Mouse (Mus musculus): ENCODE measurements at regions not wholly inside any gene's neighbourhood (a gene's known extent, or its start where the extent isn't known, plus 50 kb on each side); places are given as distances from the start of the nearest gene placed in this dataset.
A peak's percentile ranks its signal among the peaks of the same experiment; 100 is the strongest.

DNA sequence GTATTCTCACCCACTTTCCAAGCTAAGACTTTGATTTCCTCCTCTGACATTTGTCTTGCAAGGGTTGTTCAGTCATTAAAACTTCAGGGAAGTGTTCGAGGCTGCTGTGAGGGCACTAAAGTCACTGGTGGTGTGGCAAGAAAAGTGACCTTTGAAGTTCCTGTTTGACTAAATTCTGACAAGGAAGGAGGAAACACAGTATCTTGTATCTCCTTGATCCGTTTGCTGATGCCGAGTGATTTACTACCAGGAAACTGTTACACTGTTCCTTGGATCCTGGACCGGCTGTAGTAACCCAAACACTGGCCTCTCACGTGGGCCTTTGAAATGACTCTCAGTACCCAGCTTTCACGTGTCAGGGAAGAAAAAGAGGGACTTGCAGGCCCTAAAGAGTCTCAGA lies 53.5 kb upstream of the Ralgapa2 start:
- no peak for DNase-seq

DNA sequence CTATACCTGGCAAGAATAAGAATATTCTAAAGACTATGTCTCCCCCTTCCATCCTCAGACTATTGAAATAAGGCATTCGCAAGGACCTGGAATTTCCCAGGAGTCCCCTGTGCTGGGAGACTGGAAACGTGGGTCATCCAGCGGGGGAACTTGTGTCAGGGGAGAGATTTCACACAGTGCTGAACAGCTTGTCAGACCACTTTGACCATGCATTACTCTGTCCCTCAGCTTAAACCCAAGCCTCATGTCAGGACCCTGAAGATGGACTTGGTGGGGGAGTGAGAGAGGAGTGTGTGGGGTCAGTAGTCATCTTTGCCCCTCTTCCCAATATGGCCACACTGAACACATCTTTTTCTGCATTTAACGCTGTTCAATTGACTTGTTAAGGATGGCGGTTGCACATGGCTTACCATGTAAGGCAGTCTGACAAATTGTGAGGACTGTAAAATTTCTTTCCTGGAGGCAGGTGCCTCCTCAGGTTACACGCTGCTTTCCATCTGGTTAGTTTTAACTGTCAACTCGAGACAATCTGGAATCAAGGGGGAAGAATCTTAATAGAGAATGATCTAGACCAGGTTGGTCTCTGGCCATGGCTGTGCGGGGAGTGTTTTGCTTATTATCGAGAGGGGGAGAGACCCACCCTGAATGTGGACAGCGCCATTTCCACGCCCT lies 56.2 kb upstream of the Ralgapa2 start:
- no peak for DNase-seq

DNA sequence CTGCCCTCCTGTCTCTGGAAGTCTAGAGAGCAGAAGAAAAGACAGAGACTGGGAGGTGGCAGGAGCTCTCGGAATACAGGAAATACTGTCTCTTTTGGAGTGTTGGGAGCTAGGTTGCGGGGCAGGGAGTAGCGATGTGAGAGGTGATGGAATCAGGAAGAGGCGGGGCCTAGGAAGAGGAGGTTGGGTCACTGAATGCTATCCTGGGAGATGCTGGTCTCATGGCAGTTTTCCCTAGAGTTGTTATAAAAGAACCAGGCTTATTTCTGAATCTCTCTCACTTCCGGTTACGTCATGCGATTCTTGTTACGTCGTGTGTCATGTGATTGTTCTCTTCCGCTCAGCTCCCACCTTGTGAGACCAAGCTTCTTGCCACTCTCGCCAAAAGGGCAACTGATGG lies 58.9 kb upstream of the Ralgapa2 start:
- no peak for DNase-seq

- peak; percentile 65 for DNase-seq
Observed at GRCm38 (mm10) chr2:146571857-146572256, 59.7 kb upstream of the Ralgapa2 start.

DNA sequence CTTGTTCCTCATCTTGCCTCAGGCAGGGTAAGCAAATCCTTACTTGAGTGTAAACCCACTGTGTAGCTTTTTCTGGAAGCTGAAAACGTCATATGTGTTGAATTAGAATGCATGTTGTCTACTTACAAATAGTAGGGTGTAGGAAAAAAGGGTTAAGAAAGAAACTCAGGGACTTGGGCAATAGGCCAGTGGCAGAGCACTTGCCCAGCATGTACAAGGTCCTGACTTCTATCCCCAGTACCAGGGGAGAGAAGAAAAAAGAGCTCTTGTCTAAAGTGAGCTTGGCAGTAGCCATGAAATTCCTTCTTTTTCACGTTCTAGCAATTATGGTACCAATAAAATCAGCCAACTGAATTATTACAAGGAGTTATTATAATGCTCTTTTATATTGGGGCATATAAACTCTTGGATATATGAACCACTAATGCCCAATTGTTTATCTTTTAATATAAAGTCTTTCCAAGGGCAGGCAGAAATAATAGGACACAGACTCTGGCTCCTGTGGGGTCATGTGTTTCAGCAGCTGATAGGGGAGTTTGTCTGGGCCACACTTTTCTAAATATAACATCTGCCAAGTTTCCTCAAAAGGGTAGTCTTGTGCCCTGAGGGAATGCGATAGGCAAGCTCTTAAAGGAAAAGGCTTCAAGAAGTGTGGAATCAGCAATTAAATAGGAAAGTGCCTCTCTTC lies 63.6 kb upstream of the Ralgapa2 start:
- no peak for DNase-seq

DNA sequence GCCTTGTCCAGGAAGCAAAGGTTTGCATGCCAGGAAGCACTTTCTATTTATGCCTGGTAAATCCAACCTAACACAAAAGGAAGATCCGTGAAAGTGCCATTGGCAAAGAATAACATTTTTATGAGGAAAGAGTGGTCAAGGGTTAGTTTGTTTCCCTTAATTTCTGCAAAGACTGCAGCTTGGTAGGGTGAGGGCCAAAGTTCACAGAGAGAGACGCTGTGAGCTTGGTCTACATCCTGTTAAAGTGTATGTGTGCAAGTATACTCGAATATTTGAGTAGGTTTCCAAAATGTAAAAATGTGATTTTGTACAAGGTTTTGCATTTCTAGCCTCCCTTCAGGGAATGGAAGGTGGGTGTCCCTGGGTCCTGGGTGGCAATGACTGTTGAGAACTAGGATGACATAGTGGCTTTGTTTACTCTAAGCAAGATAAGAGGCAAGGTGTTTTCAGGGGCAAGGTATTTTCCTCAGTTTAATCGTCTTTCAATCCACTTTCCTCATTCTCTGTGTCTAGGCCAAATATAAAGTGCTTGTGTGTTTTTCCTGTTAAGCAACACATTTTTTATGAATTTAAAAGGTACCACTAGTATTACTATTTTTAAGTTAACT lies 64.3 kb upstream of the Ralgapa2 start:
- DNase-seq = no peak

DNA sequence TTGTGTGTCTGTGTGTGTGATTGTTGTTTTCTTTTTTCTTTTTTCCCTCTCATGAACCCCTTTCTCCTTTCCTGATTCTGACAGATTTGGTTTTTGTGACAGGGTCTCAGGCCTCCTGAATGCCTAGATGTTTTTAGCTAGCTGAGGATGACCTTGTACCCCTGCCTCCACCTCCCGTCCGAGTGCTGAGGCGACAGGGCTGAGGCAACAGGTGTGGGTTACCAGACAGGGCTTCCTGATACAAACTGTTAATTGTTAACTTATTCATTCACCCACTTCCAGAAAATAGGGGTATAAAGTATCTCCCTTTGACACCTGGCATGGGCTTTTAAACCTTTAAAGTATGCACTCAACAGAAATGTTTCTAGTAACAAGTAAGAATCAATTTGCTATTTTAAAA lies 65.0 kb upstream of the Ralgapa2 start:
- no peak for DNase-seq

GRCm38 (mm10) chr2:146581220-146581619 lies 69.1 kb upstream of the Ralgapa2 start:
- no peak for DNase-seq

- no peak for DNase-seq
Observed at GRCm38 (mm10) chr2:146583807-146584388, 71.8 kb upstream of the Ralgapa2 start.

DNA sequence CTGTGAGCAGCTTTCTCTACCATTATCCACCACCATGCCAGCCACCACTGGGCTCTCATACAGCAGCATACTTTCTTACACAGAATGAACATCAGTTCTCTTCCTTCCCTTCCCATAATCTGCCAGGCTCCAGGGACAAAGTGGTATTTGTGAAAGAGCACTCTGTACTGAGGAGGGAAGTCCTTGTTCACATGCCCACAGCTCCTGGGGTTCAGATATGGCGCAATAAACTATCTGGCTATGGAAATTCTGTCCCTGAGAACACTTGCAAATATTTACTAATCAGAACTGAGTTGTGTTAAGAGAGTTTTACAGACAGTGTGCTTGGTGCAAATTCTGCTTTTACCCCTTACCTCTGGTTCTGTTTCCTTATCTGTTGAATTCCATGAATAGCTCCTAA lies 74.2 kb upstream of the Ralgapa2 start:
- DNase-seq = no peak

DNA sequence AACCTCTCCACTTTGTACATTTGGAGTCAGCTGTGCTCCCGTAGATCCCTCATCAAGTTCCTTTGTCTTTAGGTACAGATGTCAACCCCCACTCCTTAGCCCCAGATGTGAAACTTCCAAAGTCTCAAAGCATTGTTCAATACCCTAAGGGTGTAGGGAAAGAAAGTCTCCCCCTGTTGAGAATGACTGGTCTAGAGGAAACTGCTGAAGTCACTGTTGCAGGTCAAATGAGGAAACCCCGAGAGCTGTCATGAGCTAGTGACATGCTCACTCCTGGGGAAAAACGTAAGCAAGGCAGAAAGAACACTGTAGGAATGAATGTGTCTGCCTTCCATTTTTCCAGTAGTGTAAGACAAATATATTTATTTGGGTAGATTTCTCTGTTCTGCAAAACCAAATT lies 74.8 kb upstream of the Ralgapa2 start:
- no peak for DNase-seq

- no peak for DNase-seq
Observed at GRCm38 (mm10) chr2:146589860-146590259, 77.7 kb upstream of the Ralgapa2 start.

GRCm38 (mm10) chr2:146593291-146593690 lies 81.1 kb upstream of the Ralgapa2 start:
- DNase-seq = no peak

DNA sequence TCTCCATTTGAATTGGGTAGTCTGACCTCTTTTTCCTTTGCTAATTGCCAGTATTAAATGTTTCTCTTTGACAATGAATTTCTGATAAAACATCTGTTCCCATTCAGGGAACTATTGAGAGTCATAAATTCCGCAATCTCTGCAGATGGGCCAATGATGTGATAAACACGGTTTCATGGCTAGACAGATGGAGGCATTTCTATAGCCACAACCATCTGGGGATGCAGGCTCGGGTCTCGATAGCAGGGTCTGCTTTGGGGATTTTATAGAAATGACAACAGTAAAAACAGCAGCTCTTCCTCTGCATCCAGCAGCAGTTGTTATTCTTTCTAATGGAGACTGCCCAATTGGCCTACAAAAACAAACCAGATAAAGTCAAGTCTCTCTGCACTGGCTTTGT lies 82.1 kb upstream of the Ralgapa2 start:
- DNase-seq = no peak

DNA sequence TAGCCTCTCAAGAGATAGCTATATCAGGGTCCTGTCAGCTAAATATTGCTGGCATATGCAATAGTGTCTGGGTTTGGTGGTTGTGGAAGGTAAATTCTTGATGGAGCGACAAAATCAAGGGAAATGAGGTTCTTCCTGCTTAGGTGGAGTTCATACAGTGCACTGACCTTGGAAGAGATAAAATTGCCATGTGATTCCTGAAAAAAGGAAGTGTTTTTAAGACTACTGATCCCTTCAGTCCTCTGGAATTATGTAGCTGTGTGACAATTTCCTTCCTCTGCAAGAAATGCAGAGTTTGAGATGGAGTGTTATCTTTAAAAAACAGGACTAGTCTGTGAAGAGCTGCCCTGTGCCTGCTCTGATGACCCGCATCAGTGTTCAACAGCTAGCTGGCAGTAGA lies 83.5 kb upstream of the Ralgapa2 start:
- DNase-seq = no peak

- DNase-seq = no peak
Observed at GRCm38 (mm10) chr2:146606170-146606569, 94.0 kb upstream of the Ralgapa2 start.

- DNase-seq = no peak
Observed at GRCm38 (mm10) chr2:146610896-146611295, 98.8 kb upstream of the Ralgapa2 start.

DNA sequence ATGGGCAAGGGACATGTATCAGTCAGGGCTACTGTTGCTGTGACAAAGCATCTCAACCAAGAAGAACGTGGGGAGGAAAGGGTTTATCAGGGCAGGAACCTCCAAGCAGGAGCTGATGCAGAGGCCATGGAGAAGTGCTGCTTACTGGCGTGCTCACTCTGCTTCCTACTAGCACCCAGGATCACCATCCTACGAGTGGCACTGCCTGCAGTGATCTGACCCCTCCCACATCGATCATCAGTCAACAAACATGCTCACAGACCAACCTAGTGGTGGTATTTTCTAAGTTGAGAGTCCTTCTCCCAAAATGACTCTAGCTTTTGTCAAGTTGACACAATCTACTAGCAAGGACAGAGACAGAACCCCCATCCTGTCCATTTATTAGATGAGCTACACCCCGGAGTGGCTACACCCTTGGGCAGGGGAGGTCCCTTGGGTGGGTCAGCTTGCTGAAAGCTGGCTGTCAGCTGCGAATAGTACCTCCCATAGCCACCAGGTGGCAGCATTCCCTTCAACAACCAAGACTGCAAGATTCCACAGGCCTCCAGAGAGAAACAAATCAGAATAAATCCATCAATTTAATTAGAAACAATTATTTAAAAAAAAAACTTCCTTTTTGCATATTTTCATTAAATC lies 99.9 kb upstream of the Ralgapa2 start:
- DNase-seq = peak; percentile 22

- no peak for DNase-seq
Observed at GRCm38 (mm10) chr2:146612522-146613288, 100.6 kb upstream of the Ralgapa2 start.

DNA sequence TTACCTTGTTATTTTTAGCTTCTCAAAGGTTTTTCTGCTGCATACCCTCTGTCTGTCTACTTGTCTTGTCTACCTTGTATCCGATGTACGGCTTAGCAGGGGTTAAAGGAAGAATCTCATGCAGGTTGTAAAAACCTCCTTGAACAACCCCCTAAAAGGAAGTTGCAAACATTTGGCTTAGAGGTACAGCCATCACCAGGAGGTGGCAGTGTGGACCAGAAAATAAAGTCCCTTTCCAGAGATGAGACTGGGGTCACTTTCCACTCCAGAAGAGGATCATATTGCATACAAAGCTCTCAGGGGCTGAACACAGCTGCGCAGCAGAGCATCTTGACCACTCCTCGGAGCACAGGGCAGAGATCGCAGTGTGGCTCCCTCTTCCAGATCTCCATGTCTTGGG lies 109.0 kb upstream of the Ralgapa2 start:
- no peak for DNase-seq

GRCm38 (mm10) chr2:146623052-146623451 lies 110.9 kb upstream of the Ralgapa2 start:
- DNase-seq = no peak

DNA sequence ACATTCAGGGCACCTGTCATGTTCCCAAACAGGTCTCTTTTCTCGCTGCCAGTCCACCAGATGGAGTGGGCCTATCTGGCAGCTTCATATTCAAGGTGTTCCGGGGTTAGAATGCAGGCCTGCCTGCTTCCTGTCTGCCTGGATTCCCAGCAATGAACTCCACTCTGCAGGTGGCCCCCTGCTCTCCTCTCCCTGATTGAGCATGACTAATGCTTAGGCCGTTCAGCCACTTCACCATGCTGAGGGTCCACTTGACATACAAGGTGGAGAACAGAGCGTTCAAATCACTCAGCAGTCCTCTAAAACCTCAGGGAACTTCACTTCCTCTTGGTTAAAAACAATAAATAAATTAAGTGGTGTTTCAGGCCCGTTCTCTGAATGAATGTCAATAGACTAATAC lies 112.1 kb upstream of the Ralgapa2 start:
- no peak for DNase-seq
